Mouse (Mus musculus) midbrain, embryonic 12.5 days (tissue): ENCODE measurements around the gene Epor. TPM values are rescaled to one million over a fixed set of nuclear protein-coding genes. Genes with fewer than 3 reads are reported as not detected.

Source experiments
- ATAC-seq: fragments of 200-750 bp; cut with Nextera tagmentation; 2 replicates; pipeline ENCODE4 v1.8.0; 2017; ENCODE audit warnings: low read depth, moderate TSS enrichment, moderate library complexity; ENCODE audit not compliant: low FRiP score
- H3K27ac ChIP-seq: fragments of 300-500 bp; sonication (generic); replicated peaks from 2 replicates; pipeline ENCODE4 v1.5.1; 2016; ENCODE audit warnings: mild to moderate bottlenecking
- H3K27me3 ChIP-seq: fragments of 300-500 bp; sonication (generic); 2 replicates; pipeline ENCODE4 v1.6.1; 2016; ENCODE audit warnings: mild to moderate bottlenecking
- H3K36me3 ChIP-seq: fragments of 300-500 bp; sonication (generic); 2 replicates; pipeline ENCODE4 v1.6.1; 2016
- H3K4me1 ChIP-seq: fragments of 300-500 bp; sonication (generic); 2 replicates; pipeline ENCODE4 v1.6.1; 2016
- H3K4me2 ChIP-seq: fragments of 300-500 bp; sonication (generic); replicated peaks from 2 replicates; pipeline ENCODE4 v1.6.1; 2016; ENCODE audit warnings: mild to moderate bottlenecking, moderate library complexity
- H3K4me3 ChIP-seq: fragments of 300-500 bp; sonication (generic); 2 replicates; pipeline ENCODE4 v1.5.1; 2016; ENCODE audit warnings: mild to moderate bottlenecking
- H3K9ac ChIP-seq: fragments of 300-500 bp; sonication (generic); replicated peaks from 2 replicates; pipeline ENCODE4 v1.6.1; 2016; ENCODE audit warnings: mild to moderate bottlenecking, moderate library complexity
- H3K9me3 ChIP-seq: fragments of 300-500 bp; sonication (generic); 2 replicates; pipeline ENCODE4 v1.6.1; 2016; ENCODE audit warnings: mild to moderate bottlenecking
- WGBS: fragments of 180-500 bp; shearing (Covaris S2); methylation state at CpG from one replicate; pipeline ENCODE4 v1.1.7; 2016; 5-methylcytosine and 5-hydroxymethylcytosine counted together
- polyA plus RNA-seq: library from polyadenylated mRNA; unstranded; fragments of >200 nt; fragmentation: Nextera tagmentation; extraction: Ambion mirVana; gene quantifications from 2 replicates; pipeline ENCODE4 v1.2.1, GENCODE M21; 2016

The Epor gene
- polyA plus RNA-seq = 3.0 and 3.4 TPM in 2 replicates

DNA sequence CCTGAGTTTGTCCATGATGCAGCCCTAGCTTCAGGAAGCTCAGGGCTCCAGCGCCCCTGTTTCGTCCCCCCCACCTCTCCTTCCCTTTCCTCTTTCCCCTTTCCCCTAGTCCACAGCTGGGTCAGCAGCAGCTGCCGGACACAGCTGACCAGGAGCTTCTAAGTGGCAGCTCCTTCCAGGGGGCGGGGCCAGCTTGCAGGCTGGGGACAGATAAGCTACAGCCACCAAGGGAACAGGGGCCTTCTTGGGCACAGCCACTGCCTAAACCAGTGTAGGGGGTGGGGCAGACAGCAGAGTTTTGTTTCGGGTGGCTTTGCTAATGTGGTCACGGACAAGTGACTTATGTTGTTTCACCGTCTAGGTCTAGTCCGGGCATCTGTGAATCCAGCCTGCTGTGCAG is at the start of gene Epor:
Gene Epor (minus strand): TSS at position 90 of the 400 bp plus-strand sequence.
- H3K27ac ChIP-seq = no peak within 1 kb of the TSS
- WGBS = 17% methylated on average over 8 of the region's 8 CpGs
- peaks cover 28% of the 10 kb centered on the region for H3K4me1 ChIP-seq
- peak; percentile 59; the same call in 1 of the 2 replicates for ATAC-seq
- peak within 1 kb of the TSS; percentile 43 for H3K9ac ChIP-seq
- H3K27me3 ChIP-seq = peaks cover 59% of the 10 kb centered on the region
- H3K4me3 ChIP-seq = peak within 1 kb of the TSS; percentile 39
- no peaks in the 10 kb centered on the region for H3K36me3 ChIP-seq
- no peaks in the 10 kb centered on the region for H3K9me3 ChIP-seq
- H3K4me2 ChIP-seq = peak within 1 kb of the TSS; percentile 63

- no peak overlapping the region for H3K4me3 ChIP-seq
- ATAC-seq = no peak
- H3K4me2 ChIP-seq = no peak overlapping the region
- no peak overlapping the region for H3K9ac ChIP-seq
- 0 out of 2 replicates have a peak overlapping the region, but pooled peaks have one; percentile 49 for H3K27ac ChIP-seq
- peaks cover 92% of the 10 kb centered on the region for H3K36me3 ChIP-seq
- H3K27me3 ChIP-seq = no peaks in the 10 kb centered on the region
- H3K4me1 ChIP-seq = no peaks in the 10 kb centered on the region; the same call in 1 of the 2 replicates
- 93% methylated on average over 13 of the region's 13 CpGs for WGBS
- H3K9me3 ChIP-seq = no peaks in the 10 kb centered on the region
These were observed 49.4 kb upstream of the Epor start for GRCm38 (mm10) chr9:22012731-22013130.

GRCm38 (mm10) chr9:22011055-22011454 is 47.7 kb upstream of the Epor start:
- 0 out of 2 replicates have a peak, but pooled peaks cover 1% of the 10 kb centered on the region for H3K4me1 ChIP-seq
- H3K9me3 ChIP-seq = no peaks in the 10 kb centered on the region
- no peak for ATAC-seq
- no peak overlapping the region for H3K9ac ChIP-seq
- H3K27ac ChIP-seq = peak overlapping the region; percentile 20; the same call in 1 of the 2 replicates
- no peaks in the 10 kb centered on the region for H3K27me3 ChIP-seq
- H3K4me3 ChIP-seq = no peak overlapping the region
- no peak overlapping the region for H3K4me2 ChIP-seq
- WGBS = 84% methylated on average over 5 of the region's 5 CpGs
- peaks cover 96% of the 10 kb centered on the region for H3K36me3 ChIP-seq

DNA sequence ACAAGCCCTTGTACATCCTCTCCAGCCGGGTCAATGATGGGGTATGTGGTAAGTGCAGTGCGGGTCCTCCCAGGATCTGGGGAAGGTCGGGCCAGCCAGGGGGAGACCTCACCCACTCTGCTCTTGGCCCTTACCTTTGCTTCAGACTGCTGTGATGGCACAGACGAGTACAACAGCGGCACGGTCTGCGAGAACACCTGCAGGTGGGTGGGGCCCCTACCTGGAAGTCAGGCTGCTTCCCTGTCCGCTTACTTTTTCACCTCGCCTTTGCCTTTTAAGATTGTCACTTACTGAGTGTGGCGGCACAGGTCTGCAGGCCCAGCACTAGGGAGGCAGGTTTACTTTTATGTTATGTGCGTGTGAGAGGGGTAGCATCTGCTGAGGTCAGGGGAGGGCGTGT is 41.2 kb upstream of the Epor start:
- Histone ChIP-seq H3K4me3 (no peak overlapping the region), H3K4me2 (0 out of 2 replicates have a peak overlapping the region, but pooled peaks have one; percentile 1), H3K9ac (no peak overlapping the region)

DNA sequence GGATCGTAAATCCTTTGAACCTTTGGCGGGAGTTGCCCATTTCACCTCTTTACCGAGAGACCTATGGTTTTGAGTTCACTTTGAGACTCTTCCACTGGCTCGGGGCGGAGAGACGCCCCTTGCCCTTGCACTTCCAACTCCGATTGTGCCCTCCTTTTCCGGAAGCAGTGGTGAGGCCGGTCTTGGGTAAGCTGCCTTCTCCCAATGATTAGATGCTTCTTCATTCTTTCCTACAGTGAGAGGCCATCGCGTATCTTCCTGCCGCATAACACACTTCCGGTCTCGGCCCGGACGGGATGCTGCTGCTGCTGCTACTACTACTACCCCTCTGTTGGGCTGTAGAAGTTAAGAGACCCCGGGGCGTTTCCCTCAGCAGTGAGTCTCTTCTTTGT is 39.9 kb upstream of the Epor start:
- WGBS = under 1% methylated on average over 18 of the region's 18 CpGs
- H3K9me3 ChIP-seq = no peaks in the 10 kb centered on the region
- peaks cover 37% of the 10 kb centered on the region for H3K4me1 ChIP-seq
- H3K27ac ChIP-seq = peak overlapping the region; percentile 64
- H3K27me3 ChIP-seq = no peaks in the 10 kb centered on the region
- peak; percentile 8 for ATAC-seq
- peak overlapping the region; percentile 80 for H3K4me2 ChIP-seq
- H3K9ac ChIP-seq = peak overlapping the region; percentile 73
- peaks cover 42% of the 10 kb centered on the region for H3K36me3 ChIP-seq
- peak overlapping the region; percentile 64 for H3K4me3 ChIP-seq

More for the DNA sequence above, 41.2 kb upstream of the Epor start:
- 93% methylated on average over 12 of the region's 12 CpGs for WGBS
- no peaks in the 10 kb centered on the region for H3K27me3 ChIP-seq
- no peaks in the 10 kb centered on the region for H3K9me3 ChIP-seq
- H3K4me1 ChIP-seq = peaks cover 37% of the 10 kb centered on the region
- H3K27ac ChIP-seq = no peak overlapping the region
- no peak for ATAC-seq
- H3K36me3 ChIP-seq = peaks cover 56% of the 10 kb centered on the region

GRCm38 (mm10) chr9:22002194-22003162 is 39.2 kb upstream of the Epor start, which contains the start of the genes Ccdc151 and Prkcsh:
Ccdc151 (minus strand) TSS chr9:22002634.
Prkcsh (plus strand) TSS chr9:22002806.
- no peaks in the 10 kb centered on the region for H3K9me3 ChIP-seq
- peak; percentile 99 for ATAC-seq
- H3K27me3 ChIP-seq = no peaks in the 10 kb centered on the region
- peak within 1 kb of the TSS; percentile 64 for H3K4me3 ChIP-seq
- H3K27ac ChIP-seq = peak within 1 kb of the TSS; percentile 69
- peak within 1 kb of the TSS; percentile 80 for H3K4me2 ChIP-seq
- WGBS = 4% methylated on average over 57 of the region's 57 CpGs
- H3K4me1 ChIP-seq = peaks cover 37% of the 10 kb centered on the region
- H3K36me3 ChIP-seq = peaks cover 35% of the 10 kb centered on the region
- H3K9ac ChIP-seq = peak within 1 kb of the TSS; percentile 73

DNA sequence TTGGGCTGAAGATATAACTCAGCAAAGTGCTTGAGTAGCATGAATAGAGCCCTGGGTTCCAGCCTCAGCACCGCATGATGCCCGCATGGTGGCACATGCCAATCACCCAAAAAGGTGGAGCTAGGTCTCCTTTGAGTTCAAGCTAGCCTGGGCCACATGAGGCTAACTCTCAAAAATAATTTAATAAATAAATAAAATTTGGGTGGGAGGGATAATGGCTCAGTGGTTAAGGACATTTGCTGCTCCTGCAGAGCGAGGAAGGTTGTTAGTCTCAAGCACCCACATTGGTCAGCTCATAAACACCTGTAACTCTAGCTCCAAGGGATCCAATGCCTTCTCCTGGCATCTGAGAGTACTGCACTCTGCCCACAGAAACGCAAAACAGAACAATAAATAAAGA is 38.3 kb upstream of the Epor start:
- peaks cover 26% of the 10 kb centered on the region for H3K36me3 ChIP-seq
- peaks cover 37% of the 10 kb centered on the region for H3K4me1 ChIP-seq
- H3K9ac ChIP-seq = no peak overlapping the region
- ATAC-seq = no peak
- peak overlapping the region; percentile 59 for H3K4me2 ChIP-seq
- peak overlapping the region; percentile 64 for H3K4me3 ChIP-seq
- 78% methylated on average over 4 of the region's 4 CpGs for WGBS
- peak overlapping the region; percentile 69; the same call in 1 of the 2 replicates for H3K27ac ChIP-seq
- no peaks in the 10 kb centered on the region for H3K9me3 ChIP-seq
- no peaks in the 10 kb centered on the region for H3K27me3 ChIP-seq

- Histone ChIP-seq H3K36me3 (peaks cover 13% of the 10 kb centered on the region), H3K9me3 (no peaks in the 10 kb centered on the region), H3K27me3 (no peaks in the 10 kb centered on the region), H3K4me2 (no peak overlapping the region), H3K9ac (no peak overlapping the region), H3K27ac (no peak overlapping the region), H3K4me1 (peaks cover 29% of the 10 kb centered on the region), H3K4me3 (no peak overlapping the region)
- WGBS = 90% methylated on average over 6 of the region's 6 CpGs
- no peak for ATAC-seq
These were observed 37.0 kb upstream of the Epor start for GRCm38 (mm10) chr9:22000296-22000695.

DNA sequence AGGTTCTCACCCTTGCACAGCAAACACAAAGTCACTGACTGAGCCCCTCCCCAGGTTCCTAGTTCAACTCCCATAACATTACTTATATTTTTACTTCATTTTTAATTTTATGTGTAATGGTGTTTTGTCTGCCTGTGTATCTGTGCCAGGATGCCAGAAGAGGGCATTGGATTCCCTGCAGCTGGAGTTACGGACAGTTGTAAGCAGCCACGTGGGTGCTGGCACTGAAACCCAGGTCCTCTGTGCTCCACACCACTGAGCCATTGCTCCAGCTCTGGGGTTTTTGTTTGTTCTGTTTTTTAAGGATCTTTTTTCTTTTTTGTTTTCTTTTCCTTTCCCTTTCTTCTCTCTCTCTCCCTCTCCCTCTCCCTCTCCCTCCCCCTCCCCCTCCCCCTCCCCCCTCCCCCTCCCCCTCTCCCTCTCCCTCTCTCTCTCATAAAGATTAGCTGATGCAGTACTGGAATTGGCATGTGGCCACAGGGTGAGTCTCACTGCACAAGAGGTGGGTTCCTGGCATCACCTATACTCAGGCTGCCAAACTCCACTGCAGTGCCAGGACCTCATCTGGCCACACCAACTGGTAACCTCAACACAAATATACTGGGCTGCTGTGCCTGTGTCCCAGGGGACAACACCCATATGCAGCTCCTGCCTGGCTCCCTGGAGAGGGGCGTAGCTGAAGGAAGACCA is 33.0 kb upstream of the Epor start:
- no peak for ATAC-seq

GRCm38 (mm10) chr9:21992227-21992626 is 28.9 kb upstream of the Epor start:
- 84% methylated on average over 4 of the region's 4 CpGs for WGBS
- no peak overlapping the region for H3K4me2 ChIP-seq
- H3K9me3 ChIP-seq = no peaks in the 10 kb centered on the region
- H3K4me1 ChIP-seq = peaks cover 24% of the 10 kb centered on the region
- H3K27me3 ChIP-seq = peaks cover 63% of the 10 kb centered on the region
- no peak for ATAC-seq
- H3K36me3 ChIP-seq = no peaks in the 10 kb centered on the region
- no peak overlapping the region for H3K27ac ChIP-seq
- H3K4me3 ChIP-seq = no peak overlapping the region
- no peak overlapping the region for H3K9ac ChIP-seq

More for the DNA sequence above, 33.0 kb upstream of the Epor start:
- Histone ChIP-seq H3K4me1 (no peaks in the 10 kb centered on the region), H3K4me3 (no peak overlapping the region), H3K9ac (no peak overlapping the region), H3K9me3 (no peaks in the 10 kb centered on the region), H3K36me3 (no peaks in the 10 kb centered on the region), H3K27ac (no peak overlapping the region), H3K27me3 (peaks cover 22% of the 10 kb centered on the region), H3K4me2 (no peak overlapping the region)
- WGBS = 89% methylated on average over 3 of the region's 3 CpGs

- H3K36me3 ChIP-seq = no peaks in the 10 kb centered on the region
- peaks cover 87% of the 10 kb centered on the region for H3K27me3 ChIP-seq
- 1% methylated on average over 42 of the region's 42 CpGs for WGBS
- peak within 1 kb of the TSS; percentile 41 for H3K4me3 ChIP-seq
- H3K9me3 ChIP-seq = no peaks in the 10 kb centered on the region
- no peak within 1 kb of the TSS for H3K27ac ChIP-seq
- H3K4me2 ChIP-seq = peak within 1 kb of the TSS; percentile 63
- H3K4me1 ChIP-seq = peaks cover 24% of the 10 kb centered on the region
- H3K9ac ChIP-seq = peak within 1 kb of the TSS; percentile 49; the same call in 1 of the 2 replicates
- peak; percentile 39; the same call in 1 of the 2 replicates for ATAC-seq
These were observed 26.2 kb upstream of the Epor start, which contains the start of gene Rgl3 for GRCm38 (mm10) chr9:21989230-21990110. Rgl3 (minus strand) TSS chr9:21989446.
